Mouse (Mus musculus) hindbrain, embryonic 14.5 days (tissue): ENCODE data around the gene Cdh10. TPM values are rescaled to one million over a fixed set of nuclear protein-coding genes. Genes with fewer than 3 reads are reported as not detected.

Experiments
- ATAC-seq: fragments of 200-750 bp; cut with Nextera tagmentation; 2 replicates; pipeline ENCODE4 v1.8.0; 2017; ENCODE audit warnings: moderate number of reproducible peaks, mild to moderate bottlenecking, moderate TSS enrichment, moderate library complexity; ENCODE audit not compliant: low FRiP score
- DNase-seq: peaks from one replicate; pipeline ENCODE4 v3.0.0-alpha.2; 2015; ENCODE audit warnings: low spot score
- H3K27ac ChIP-seq: fragments of 300-500 bp; sonication (generic); 2 replicates; pipeline ENCODE4 v1.5.1; 2014; ENCODE audit warnings: mild to moderate bottlenecking, moderate library complexity
- H3K27me3 ChIP-seq: fragments of 300-500 bp; sonication (generic); 2 replicates; pipeline ENCODE4 v1.6.1; 2014; ENCODE audit warnings: mild to moderate bottlenecking, low read length, mixed read lengths; ENCODE audit not compliant: control insufficient read depth, insufficient read depth
- H3K36me3 ChIP-seq: fragments of 300-500 bp; sonication (generic); replicated peaks from 2 replicates; pipeline ENCODE4 v1.6.1; 2014; ENCODE audit not compliant: control insufficient read depth, insufficient read depth
- H3K4me1 ChIP-seq: fragments of 300-500 bp; sonication (generic); replicated peaks from 2 replicates; pipeline ENCODE4 v1.6.1; 2014; ENCODE audit warnings: antibody characterized with exemption, low read length, mixed read lengths; ENCODE audit not compliant: control insufficient read depth, insufficient read depth
- H3K4me2 ChIP-seq: fragments of 300-500 bp; sonication (generic); replicated peaks from 2 replicates; pipeline ENCODE4 v1.6.1; 2014; ENCODE audit warnings: mild to moderate bottlenecking, moderate library complexity
- H3K4me3 ChIP-seq: fragments of 300-500 bp; sonication (generic); replicated peaks from 2 replicates; pipeline ENCODE4 v1.5.1; 2014; ENCODE audit warnings: mild to moderate bottlenecking, low read length
- H3K9ac ChIP-seq: fragments of 300-500 bp; sonication (generic); 2 replicates; pipeline ENCODE4 v1.6.1; 2014
- H3K9me3 ChIP-seq: fragments of 300-500 bp; sonication (generic); 2 replicates; pipeline ENCODE4 v1.6.1; 2016; ENCODE audit warnings: low read length; ENCODE audit not compliant: control insufficient read depth
- WGBS: fragments of 180-500 bp; shearing (Covaris S2); extraction: QIAGEN DNeasy Blood & Tissue Kit; methylation state at CpG from one replicate; pipeline ENCODE4 v1.1.7; 2014; 5-methylcytosine and 5-hydroxymethylcytosine counted together
- polyA plus RNA-seq: library from polyadenylated mRNA; unstranded; fragments of >200 nt; fragmentation: Nextera tagmentation; extraction: Ambion mirVana; gene quantifications from 2 replicates; pipeline ENCODE4 v1.2.1, GENCODE M21; 2014

The Cdh10 gene
- polyA plus RNA-seq, 1 experiment from 2014 or later, result 31.2 TPM

- H3K36me3 ChIP-seq, result no peaks in the 10 kb centered on the region
- H3K9me3 ChIP-seq, result peaks cover 5% of the 10 kb centered on the region; the same call in 1 of the 2 replicates
- DNase-seq, result no peak
- no peak overlapping the region for H3K4me3 ChIP-seq
- H3K4me1 ChIP-seq, result 0 out of 2 replicates have a peak, but pooled peaks cover 5% of the 10 kb centered on the region
- H3K9ac ChIP-seq, result no peak overlapping the region; the same call in 1 of the 2 replicates
- no peaks in the 10 kb centered on the region for H3K27me3 ChIP-seq
- H3K4me2 ChIP-seq, result 0 out of 2 replicates have a peak overlapping the region, but pooled peaks have one; percentile 8
- 38% methylated on average over 5 of the region's 5 CpGs for WGBS
- ATAC-seq, result peak; percentile 24; the same call in 1 of the 2 replicates
- peak overlapping the region; percentile 52; the same call in 1 of the 2 replicates for H3K27ac ChIP-seq
These were observed 26.1 kb downstream of the Cdh10 start for GRCm38 (mm10) chr15:18844807-18845206.

DNA sequence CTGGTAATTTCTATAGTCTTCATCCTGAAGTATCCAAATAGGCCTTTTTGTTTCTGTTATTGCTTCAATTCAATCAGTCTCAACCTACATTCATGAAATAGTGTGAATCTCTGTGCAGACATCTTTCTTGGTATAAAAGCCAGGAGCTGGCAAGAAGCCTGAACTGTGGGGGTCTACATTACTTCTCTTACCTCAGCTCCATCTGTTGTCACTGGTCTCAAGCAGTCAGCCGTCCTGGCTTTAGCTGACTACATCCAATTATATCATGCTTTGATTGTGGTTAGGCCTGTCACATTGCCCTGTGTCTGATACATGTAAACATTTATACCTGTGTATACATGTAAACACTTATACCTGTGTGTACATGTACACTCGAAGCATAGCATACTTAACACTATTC is 31.8 kb downstream of the Cdh10 start:
- WGBS, result 90% methylated on average over 2 of the region's 2 CpGs
- H3K27ac ChIP-seq, result no peak overlapping the region
- no peak overlapping the region for H3K4me3 ChIP-seq
- H3K27me3 ChIP-seq, result no peaks in the 10 kb centered on the region
- no peak for ATAC-seq
- DNase-seq, result no peak
- H3K4me1 ChIP-seq, result no peaks in the 10 kb centered on the region
- peaks cover 5% of the 10 kb centered on the region; the same call in 1 of the 2 replicates for H3K9me3 ChIP-seq
- no peak overlapping the region for H3K9ac ChIP-seq
- no peaks in the 10 kb centered on the region for H3K36me3 ChIP-seq
- no peak overlapping the region for H3K4me2 ChIP-seq

DNA sequence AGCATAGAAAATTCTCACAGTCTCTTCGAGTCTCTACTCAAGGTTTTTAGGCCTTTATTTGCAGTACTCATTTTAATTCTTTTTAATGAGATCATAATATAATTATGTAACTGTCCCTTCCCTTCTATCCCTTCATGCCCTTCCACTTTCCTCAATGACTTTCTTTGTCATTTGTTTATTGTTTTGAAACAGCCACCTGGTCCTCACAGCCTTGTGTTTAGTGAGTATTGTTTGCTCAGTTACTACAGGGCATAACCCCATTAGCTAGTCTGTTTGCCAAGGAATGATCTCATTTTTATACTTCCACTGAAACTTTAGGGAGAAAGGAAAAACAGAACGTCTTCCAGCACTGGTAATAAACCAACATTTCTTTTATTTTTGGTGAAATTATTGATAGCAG is 39.4 kb downstream of the Cdh10 start:
- DNase-seq (no peak), ATAC-seq (no peak)
- WGBS, result 77% methylated on average over 2 of the region's 2 CpGs
- no peaks in the 10 kb centered on the region for H3K4me1 ChIP-seq
- no peak overlapping the region for H3K4me2 ChIP-seq
- H3K9me3 ChIP-seq, result no peaks in the 10 kb centered on the region
- H3K27ac ChIP-seq, result no peak overlapping the region
- no peak overlapping the region for H3K9ac ChIP-seq
- no peaks in the 10 kb centered on the region for H3K36me3 ChIP-seq
- no peaks in the 10 kb centered on the region for H3K27me3 ChIP-seq
- H3K4me3 ChIP-seq, result no peak overlapping the region

- ATAC-seq (no peak), DNase-seq (no peak)
- no peak overlapping the region for H3K9ac ChIP-seq
- H3K9me3 ChIP-seq, result no peaks in the 10 kb centered on the region
- H3K4me3 ChIP-seq, result no peak overlapping the region
- 96% methylated on average over 2 of the region's 2 CpGs for WGBS
- no peak overlapping the region for H3K27ac ChIP-seq
- H3K4me2 ChIP-seq, result no peak overlapping the region
- no peaks in the 10 kb centered on the region for H3K27me3 ChIP-seq
- no peaks in the 10 kb centered on the region for H3K36me3 ChIP-seq
- H3K4me1 ChIP-seq, result no peaks in the 10 kb centered on the region
These were observed 51.1 kb downstream of the Cdh10 start for GRCm38 (mm10) chr15:18869871-18870270.

GRCm38 (mm10) chr15:18881467-18881866 is 62.7 kb downstream of the Cdh10 start:
- no peaks in the 10 kb centered on the region for H3K27me3 ChIP-seq
- H3K4me3 ChIP-seq, result no peak overlapping the region
- WGBS, result 56% methylated on average over 5 of the region's 5 CpGs
- no peak overlapping the region for H3K9ac ChIP-seq
- ATAC-seq (peak; percentile 65; the same call in 1 of the 2 replicates), DNase-seq (no peak)
- no peaks in the 10 kb centered on the region for H3K4me1 ChIP-seq
- no peaks in the 10 kb centered on the region for H3K9me3 ChIP-seq
- H3K4me2 ChIP-seq, result no peak overlapping the region
- H3K27ac ChIP-seq, result no peak overlapping the region
- H3K36me3 ChIP-seq, result no peaks in the 10 kb centered on the region

DNA sequence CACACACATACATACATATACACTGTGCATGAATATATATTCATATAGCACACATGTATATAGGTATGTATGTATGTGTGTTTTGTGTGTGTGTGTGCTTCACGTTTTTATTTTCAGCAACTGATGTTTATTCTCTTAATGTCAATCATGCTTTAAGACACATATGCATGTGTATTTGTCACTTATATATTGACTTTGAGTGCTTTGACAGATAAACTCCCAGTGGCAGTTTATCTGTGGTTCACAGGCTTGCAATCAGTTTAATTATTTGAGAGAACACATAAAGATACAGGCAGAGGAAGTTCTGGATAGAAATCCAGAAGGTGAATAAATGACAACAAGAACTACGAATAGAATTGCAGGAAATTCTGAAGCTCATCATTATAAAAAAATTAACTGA is 67.9 kb downstream of the Cdh10 start:
- no peaks in the 10 kb centered on the region for H3K27me3 ChIP-seq
- WGBS, result 92% methylated on average over 2 of the region's 2 CpGs
- H3K9ac ChIP-seq, result no peak overlapping the region
- DNase-seq, result no peak
- H3K27ac ChIP-seq, result no peak overlapping the region
- H3K4me3 ChIP-seq, result no peak overlapping the region
- no peak overlapping the region for H3K4me2 ChIP-seq
- no peaks in the 10 kb centered on the region for H3K9me3 ChIP-seq
- ATAC-seq, result no peak
- no peaks in the 10 kb centered on the region for H3K4me1 ChIP-seq
- H3K36me3 ChIP-seq, result no peaks in the 10 kb centered on the region

DNA sequence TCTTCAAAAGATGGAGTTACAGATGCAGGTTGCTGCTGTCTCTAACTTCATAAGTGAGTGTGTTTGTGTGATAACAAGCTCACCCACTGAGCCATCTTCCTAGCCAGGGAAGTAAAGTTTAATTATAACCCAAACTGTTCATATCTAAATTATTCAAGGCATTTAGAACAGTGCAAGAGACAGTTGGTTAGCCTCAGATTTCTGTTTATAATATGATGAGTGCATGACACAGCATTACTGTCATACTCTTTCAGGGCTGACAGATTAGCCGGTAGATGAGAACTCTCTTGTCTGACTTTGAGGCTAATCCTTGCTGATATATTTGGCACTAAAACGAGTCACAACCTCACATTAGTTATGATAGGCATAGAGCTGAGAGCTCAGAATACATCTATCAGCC is 70.2 kb downstream of the Cdh10 start:
- WGBS, result 73% methylated on average over 2 of the region's 2 CpGs
- Histone ChIP-seq H3K4me3 (no peak overlapping the region), H3K9ac (no peak overlapping the region), H3K27me3 (no peaks in the 10 kb centered on the region), H3K36me3 (no peaks in the 10 kb centered on the region), H3K27ac (no peak overlapping the region), H3K9me3 (no peaks in the 10 kb centered on the region), H3K4me2 (no peak overlapping the region), H3K4me1 (no peaks in the 10 kb centered on the region)
- ATAC-seq (no peak), DNase-seq (no peak)

DNA sequence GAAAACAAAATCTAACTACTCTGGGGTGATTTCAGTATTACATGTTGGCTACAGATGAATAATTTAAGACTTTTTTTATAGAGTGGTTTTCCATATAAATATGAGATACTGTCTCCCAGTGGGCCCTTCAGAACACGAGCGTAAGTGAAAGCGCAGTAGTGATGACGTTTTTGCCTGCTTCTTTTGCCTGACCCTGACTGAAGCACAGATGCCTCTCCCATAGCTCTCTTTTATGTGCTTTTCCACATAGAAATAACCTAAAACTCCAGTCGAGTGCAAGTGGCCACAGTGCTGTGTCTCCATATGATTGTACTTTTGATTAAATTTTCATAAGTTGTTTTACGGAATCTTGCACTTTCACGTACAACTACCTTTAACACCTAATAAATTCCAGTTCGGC is 71.6 kb downstream of the Cdh10 start:
- Histone ChIP-seq H3K36me3 (no peaks in the 10 kb centered on the region), H3K27ac (no peak overlapping the region), H3K27me3 (no peaks in the 10 kb centered on the region), H3K4me1 (no peaks in the 10 kb centered on the region), H3K4me2 (no peak overlapping the region), H3K4me3 (no peak overlapping the region), H3K9ac (no peak overlapping the region), H3K9me3 (no peaks in the 10 kb centered on the region)
- ATAC-seq, result no peak
- 82% methylated on average over 8 of the region's 8 CpGs for WGBS
- no peak for DNase-seq

- H3K4me3 ChIP-seq, result no peak overlapping the region
- no peaks in the 10 kb centered on the region for H3K4me1 ChIP-seq
- ATAC-seq (no peak), DNase-seq (no peak)
- H3K4me2 ChIP-seq, result no peak overlapping the region
- no peaks in the 10 kb centered on the region for H3K27me3 ChIP-seq
- no peaks in the 10 kb centered on the region for H3K9me3 ChIP-seq
- no peaks in the 10 kb centered on the region for H3K36me3 ChIP-seq
- no peak overlapping the region for H3K27ac ChIP-seq
- H3K9ac ChIP-seq, result no peak overlapping the region
These were observed 82.0 kb downstream of the Cdh10 start for GRCm38 (mm10) chr15:18900776-18901175.

GRCm38 (mm10) chr15:18904131-18904530 is 85.4 kb downstream of the Cdh10 start:
- WGBS, result 85% methylated on average over 2 of the region's 2 CpGs

More at GRCm38 (mm10) chr15:18904131-18904530, 85.4 kb downstream of the Cdh10 start:
- H3K9me3 ChIP-seq, result no peaks in the 10 kb centered on the region
- no peaks in the 10 kb centered on the region for H3K27me3 ChIP-seq
- no peak for DNase-seq
- H3K9ac ChIP-seq, result no peak overlapping the region
- H3K4me2 ChIP-seq, result no peak overlapping the region
- H3K36me3 ChIP-seq, result no peaks in the 10 kb centered on the region
- no peaks in the 10 kb centered on the region for H3K4me1 ChIP-seq
- no peak for ATAC-seq
- H3K27ac ChIP-seq, result no peak overlapping the region
- H3K4me3 ChIP-seq, result no peak overlapping the region
